Mouse (Mus musculus): ENCODE data around the gene Tigar. TPM values are rescaled to one million over a fixed set of nuclear protein-coding genes. Genes with fewer than 3 reads are reported as not detected.

The Tigar gene
- 10 to 100 TPM; 23.1 to 25.8 (median 24.3) TPM for total RNA-seq (2022)

- DNase-seq (ENCODE audit: low spot score in 2 of 2): peak; percentile 76 to 94
These were observed at the start of gene Tigar for GRCm38 (mm10) chr6:127109402-127109930. Tigar (minus strand) TSS chr6:127109557.

- no peak for DNase-seq (ENCODE audit: low spot score in 2 of 2)
These were observed 48.0 kb upstream of the Tigar start for GRCm38 (mm10) chr6:127157321-127157720.

GRCm38 (mm10) chr6:127155468-127155867 lies 46.1 kb upstream of the Tigar start:
- peak in 1 of 2 experiments; percentile 37 for DNase-seq (ENCODE audit: low spot score in 2 of 2)

- no peak for DNase-seq (ENCODE audit: low spot score in 2 of 2)
These were observed 45.4 kb upstream of the Tigar start for GRCm38 (mm10) chr6:127154708-127155268.

GRCm38 (mm10) chr6:127153972-127154707 lies 44.8 kb upstream of the Tigar start:
- no peak for DNase-seq (ENCODE audit: low spot score in 2 of 2)

- no peak for DNase-seq (ENCODE audit: low spot score in 2 of 2)
These were observed 44.0 kb upstream of the Tigar start for GRCm38 (mm10) chr6:127153296-127153800.

- DNase-seq (ENCODE audit: low spot score in 2 of 2): peak in 1 of 2 experiments; percentile 43
These were observed 43.0 kb upstream of the Tigar start, which contains the start of gene Ccnd2 for GRCm38 (mm10) chr6:127152106-127152951. Ccnd2 (minus strand) TSS chr6:127152193.

- DNase-seq (ENCODE audit: low spot score in 2 of 2): no peak
These were observed 42.3 kb upstream of the Tigar start for GRCm38 (mm10) chr6:127151565-127152105.

- peak in 1 of 2 experiments; percentile 45 for DNase-seq (ENCODE audit: low spot score in 2 of 2)
These were observed 41.6 kb upstream of the Tigar start for GRCm38 (mm10) chr6:127150663-127151564.

- peak in 1 of 2 experiments; percentile 48 for DNase-seq (ENCODE audit: low spot score in 2 of 2)
These were observed 40.7 kb upstream of the Tigar start for GRCm38 (mm10) chr6:127149944-127150662.

GRCm38 (mm10) chr6:127149303-127149943 lies 40.1 kb upstream of the Tigar start:
- no peak for DNase-seq (ENCODE audit: low spot score in 2 of 2)

GRCm38 (mm10) chr6:127148526-127149302 lies 39.4 kb upstream of the Tigar start:
- DNase-seq (ENCODE audit: low spot score in 2 of 2): no peak

GRCm38 (mm10) chr6:127147665-127148064 lies 38.3 kb upstream of the Tigar start:
- DNase-seq (ENCODE audit: low spot score in 2 of 2): peak; percentile 64 to 65

GRCm38 (mm10) chr6:127146322-127146947 lies 37.1 kb upstream of the Tigar start:
- DNase-seq (ENCODE audit: low spot score in 2 of 2): no peak

GRCm38 (mm10) chr6:127145464-127146190 lies 36.3 kb upstream of the Tigar start:
- DNase-seq (ENCODE audit: low spot score in 2 of 2): no peak

GRCm38 (mm10) chr6:127143576-127144288 lies 34.4 kb upstream of the Tigar start:
- DNase-seq (ENCODE audit: low spot score in 2 of 2): no peak
